Mouse (Mus musculus): ENCODE data around the gene Rasl11a. TPM values are rescaled to one million over a fixed set of nuclear protein-coding genes. Genes with fewer than 3 reads are reported as not detected.

The Rasl11a gene
- polyA plus RNA-seq (2016; fragmentation: Nextera tagmentation; extraction: Ambion mirVana) = 11.1 and 15.1 TPM in 2 replicates

DNA sequence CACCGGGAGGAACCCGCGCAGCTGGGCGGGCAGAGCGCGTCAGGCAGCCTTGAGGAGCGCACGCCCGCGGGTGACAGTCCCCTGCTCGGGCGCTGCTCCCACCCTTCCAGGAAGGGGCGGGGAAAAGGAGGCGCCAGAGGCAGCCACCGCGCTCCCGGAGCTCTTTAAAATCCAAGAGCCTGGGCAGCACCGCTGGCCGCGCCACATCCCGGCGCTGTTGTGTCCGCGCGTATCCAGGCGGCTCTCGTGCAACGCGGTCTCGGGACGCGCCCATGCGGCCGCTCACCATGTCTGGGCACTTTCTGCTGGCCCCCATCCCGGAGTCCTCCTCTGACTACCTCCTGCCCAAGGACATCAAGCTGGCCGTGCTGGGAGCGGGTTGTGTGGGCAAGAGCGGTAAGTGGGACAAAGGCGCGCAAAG, at the start of gene Rasl11a:
Gene Rasl11a (plus strand): TSS at position 127 of the 421 bp plus-strand sequence.
- no peaks in the 10 kb centered on the region for H3K9me3 ChIP-seq
- peak; percentile 93 for DNase-seq (ENCODE audit: low spot score)
- peaks cover 16% of the 10 kb centered on the region for H3K4me1 ChIP-seq
- H3K27me3 ChIP-seq (ENCODE audit: insufficient read depth, poor library complexity, severe bottlenecking) = no peaks in the 10 kb centered on the region
- WGBS = 1% methylated on average over 40 of the region's 40 CpGs
- H3K27ac ChIP-seq = peak within 1 kb of the TSS; percentile 88
- no peaks in the 10 kb centered on the region for H3K36me3 ChIP-seq
- peak within 1 kb of the TSS; percentile 83 for H3K4me3 ChIP-seq

DNA sequence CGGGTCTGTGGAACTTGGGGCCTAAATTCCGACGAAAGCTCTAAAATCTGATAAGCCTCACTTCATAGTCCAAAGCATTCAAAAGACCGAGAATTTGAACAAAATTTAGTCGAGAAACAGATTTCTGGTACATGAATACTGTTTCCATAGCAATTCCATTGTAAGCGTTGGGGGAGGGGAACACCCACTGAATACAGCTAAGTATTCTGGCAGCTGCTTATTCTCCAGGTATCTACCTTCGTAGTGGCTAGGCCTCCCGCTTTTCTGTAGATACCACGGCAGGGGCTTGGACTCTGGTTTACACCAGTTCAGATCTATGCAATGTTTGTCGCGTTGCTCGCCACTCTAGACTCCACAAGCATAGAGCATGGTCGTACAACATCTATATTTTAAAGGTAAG, 49.1 kb upstream of the Rasl11a start:
- Histone ChIP-seq H3K4me1 (peaks cover 34% of the 10 kb centered on the region), H3K27ac (no peak overlapping the region), H3K27me3 (ENCODE audit: insufficient read depth, poor library complexity, severe bottlenecking) (no peaks in the 10 kb centered on the region), H3K4me3 (no peak overlapping the region), H3K9me3 (no peaks in the 10 kb centered on the region), H3K36me3 (no peaks in the 10 kb centered on the region)
- WGBS = 71% methylated on average over 13 of the region's 13 CpGs
- DNase-seq (ENCODE audit: low spot score) = no peak

DNA sequence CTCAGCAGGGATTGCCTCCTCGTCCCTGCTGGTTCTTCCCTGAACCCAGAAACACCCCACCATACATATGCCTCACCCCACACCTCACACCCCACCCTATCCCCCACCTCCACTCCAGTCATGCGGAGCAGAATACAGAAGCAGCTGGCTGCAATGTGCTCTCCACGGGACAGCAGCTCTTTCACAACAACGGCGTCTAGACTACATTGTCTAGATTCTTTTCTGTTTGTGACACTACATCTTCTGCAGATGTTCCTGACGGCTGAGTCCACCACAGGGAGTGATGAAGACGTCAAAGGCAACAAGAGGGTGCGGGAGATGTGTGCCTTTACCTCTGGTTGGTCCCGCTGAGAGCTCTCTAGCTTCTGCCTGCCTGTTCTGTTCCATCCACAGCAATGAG, 46.8 kb upstream of the Rasl11a start:
- Histone ChIP-seq H3K27me3 (ENCODE audit: insufficient read depth, poor library complexity, severe bottlenecking) (no peaks in the 10 kb centered on the region), H3K4me3 (no peak overlapping the region), H3K9me3 (no peaks in the 10 kb centered on the region), H3K4me1 (peaks cover 14% of the 10 kb centered on the region), H3K27ac (no peak overlapping the region), H3K36me3 (no peaks in the 10 kb centered on the region)
- 59% methylated on average over 9 of the region's 9 CpGs for WGBS
- no peak for DNase-seq (ENCODE audit: low spot score)

DNA sequence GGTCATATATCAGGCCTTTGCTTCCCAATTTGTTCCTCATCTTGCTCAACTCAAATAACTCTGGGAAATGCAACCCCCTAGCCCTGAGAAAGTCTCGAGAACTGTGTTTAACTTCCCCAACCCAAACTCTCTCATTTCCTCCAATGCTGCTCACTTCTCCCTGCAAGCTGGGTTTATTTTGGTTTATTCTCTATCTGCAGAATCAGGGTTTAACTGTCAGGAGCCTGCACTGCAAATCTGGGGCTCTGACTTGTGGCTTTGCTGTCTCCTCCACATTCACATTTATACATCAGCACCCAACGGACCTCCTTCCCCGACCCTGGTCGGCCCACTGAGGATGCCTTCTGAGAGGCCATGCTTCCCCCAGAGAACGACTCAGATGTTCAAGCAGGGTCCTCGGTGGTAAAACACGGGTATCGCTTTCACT, 38.9 kb upstream of the Rasl11a start:
- Histone ChIP-seq H3K9me3 (no peaks in the 10 kb centered on the region), H3K27ac (no peak overlapping the region), H3K36me3 (no peaks in the 10 kb centered on the region), H3K4me1 (0 out of 2 replicates have a peak, but pooled peaks cover 5% of the 10 kb centered on the region), H3K4me3 (no peak overlapping the region), H3K27me3 (ENCODE audit: insufficient read depth, poor library complexity, severe bottlenecking) (no peaks in the 10 kb centered on the region)
- 80% methylated on average over 8 of the region's 8 CpGs for WGBS
- no peak for DNase-seq (ENCODE audit: low spot score)

DNA sequence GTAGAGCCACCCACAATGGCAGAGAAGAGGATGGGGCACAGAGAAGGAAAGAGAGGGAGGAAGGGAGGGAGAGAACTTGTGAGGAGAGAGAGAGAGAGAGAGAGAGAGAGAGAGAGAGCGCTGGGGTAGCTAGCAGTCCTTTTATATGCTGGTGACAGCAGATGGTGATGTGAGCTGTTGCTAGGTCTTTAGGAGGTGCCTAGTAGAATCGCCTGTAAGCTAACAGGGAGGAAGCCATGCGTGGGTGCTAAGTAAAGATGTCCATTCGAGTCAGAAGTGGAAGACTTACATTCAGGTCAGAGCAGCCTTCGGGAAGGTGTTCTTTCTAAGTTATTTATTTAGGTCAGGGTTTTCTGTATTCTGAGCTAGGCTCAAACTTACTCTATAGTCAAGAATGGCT, 34.9 kb upstream of the Rasl11a start:
- WGBS = 71% methylated on average over 5 of the region's 5 CpGs
- Histone ChIP-seq H3K4me1 (0 out of 2 replicates have a peak, but pooled peaks cover 5% of the 10 kb centered on the region), H3K36me3 (no peaks in the 10 kb centered on the region), H3K27ac (no peak overlapping the region), H3K9me3 (no peaks in the 10 kb centered on the region), H3K27me3 (ENCODE audit: insufficient read depth, poor library complexity, severe bottlenecking) (no peaks in the 10 kb centered on the region), H3K4me3 (no peak overlapping the region)
- no peak for DNase-seq (ENCODE audit: low spot score)

DNA sequence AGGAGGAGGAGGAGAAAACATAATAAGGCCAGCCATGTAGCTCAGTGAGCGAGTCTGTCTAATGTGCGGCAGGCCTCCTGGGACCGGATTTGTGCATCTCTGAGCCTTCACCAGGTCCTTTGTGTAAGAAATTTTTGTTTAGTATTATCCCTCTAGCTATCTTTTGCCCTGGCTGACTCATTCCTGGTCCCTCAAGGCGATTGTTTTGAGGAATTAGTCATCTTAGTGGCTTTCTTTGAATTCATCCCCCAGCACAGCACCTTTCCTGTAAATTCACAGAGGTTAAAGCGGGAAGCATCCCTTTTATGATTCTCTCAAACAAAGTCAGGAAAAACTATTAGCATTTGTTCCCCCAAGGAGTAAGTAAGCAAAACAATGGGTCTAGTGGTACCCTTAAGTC, 32.0 kb upstream of the Rasl11a start:
- Histone ChIP-seq H3K4me1 (no peaks in the 10 kb centered on the region), H3K27me3 (ENCODE audit: insufficient read depth, poor library complexity, severe bottlenecking) (no peaks in the 10 kb centered on the region), H3K27ac (no peak overlapping the region), H3K4me3 (no peak overlapping the region), H3K9me3 (no peaks in the 10 kb centered on the region), H3K36me3 (no peaks in the 10 kb centered on the region)
- WGBS = 85% methylated on average over 5 of the region's 5 CpGs
- DNase-seq (ENCODE audit: low spot score) = no peak

DNA sequence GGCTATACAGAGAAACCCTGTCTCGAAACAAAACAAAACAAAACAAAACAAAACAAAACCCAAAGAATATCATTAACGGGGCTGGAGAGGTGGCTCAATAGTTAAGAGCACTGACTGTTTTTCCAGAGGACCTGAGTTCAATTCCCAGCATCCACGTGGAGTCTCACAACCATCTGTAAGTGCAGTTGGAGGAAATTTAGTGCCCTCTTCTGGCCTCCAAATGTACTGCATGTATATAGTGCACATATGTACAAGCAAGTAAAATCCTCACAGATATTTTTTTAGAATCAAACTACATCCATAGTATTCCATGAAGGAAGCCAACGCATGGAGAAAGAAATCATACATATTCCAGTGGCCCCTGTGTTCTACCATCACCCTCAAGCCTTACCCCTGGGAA, 31.4 kb upstream of the Rasl11a start:
- no peaks in the 10 kb centered on the region for H3K27me3 ChIP-seq (ENCODE audit: insufficient read depth, poor library complexity, severe bottlenecking)
- no peak overlapping the region for H3K4me3 ChIP-seq
- no peak for DNase-seq (ENCODE audit: low spot score)
- 77% methylated on average over 4 of the region's 4 CpGs for WGBS
- H3K4me1 ChIP-seq = no peaks in the 10 kb centered on the region
- H3K27ac ChIP-seq = no peak overlapping the region
- no peaks in the 10 kb centered on the region for H3K36me3 ChIP-seq
- no peaks in the 10 kb centered on the region for H3K9me3 ChIP-seq

DNA sequence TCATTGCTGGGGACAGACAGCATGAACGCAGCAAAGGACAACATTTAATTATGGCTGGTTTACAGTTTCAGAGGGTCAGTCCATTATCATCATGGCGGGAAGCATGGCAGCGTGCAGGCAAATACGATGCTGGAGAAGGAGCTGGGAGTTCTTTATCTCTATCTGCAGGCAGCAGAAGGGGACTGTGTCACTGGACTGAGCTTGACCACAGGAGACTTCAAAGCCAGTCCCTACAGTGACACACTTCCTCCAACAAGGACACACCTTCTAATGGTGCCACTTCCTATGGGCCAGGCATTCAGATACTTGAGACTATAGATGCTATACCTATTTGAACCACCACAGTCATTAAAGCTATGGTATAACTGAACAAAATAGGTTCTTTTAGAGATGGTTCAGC, 29.5 kb upstream of the Rasl11a start:
- H3K4me3 ChIP-seq = no peak overlapping the region
- WGBS = 55% methylated on average over 4 of the region's 4 CpGs
- H3K36me3 ChIP-seq = no peaks in the 10 kb centered on the region

DNA sequence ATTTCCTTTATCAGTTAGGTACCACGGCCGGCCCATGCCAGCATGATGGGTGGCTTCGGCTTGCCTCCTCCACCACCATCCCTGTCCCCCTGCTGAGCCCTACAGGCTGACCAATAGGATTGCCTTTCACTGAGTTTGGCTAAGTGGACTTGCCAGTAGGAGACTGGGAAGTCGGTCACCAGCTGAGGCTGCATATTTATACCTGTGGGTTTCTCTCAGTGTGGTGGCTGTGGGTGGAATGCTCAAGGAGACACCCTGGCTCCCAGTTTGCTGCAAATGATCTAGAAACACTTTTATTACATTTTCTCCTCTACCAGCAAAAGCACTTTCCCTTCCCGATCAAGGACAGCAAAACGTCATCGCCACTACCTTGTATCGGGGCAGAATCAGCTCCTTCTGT, 27.3 kb upstream of the Rasl11a start:
- no peaks in the 10 kb centered on the region for H3K4me1 ChIP-seq
- no peak overlapping the region for H3K27ac ChIP-seq
- H3K36me3 ChIP-seq = no peaks in the 10 kb centered on the region
- DNase-seq (ENCODE audit: low spot score) = no peak
- no peaks in the 10 kb centered on the region for H3K9me3 ChIP-seq
- no peaks in the 10 kb centered on the region for H3K27me3 ChIP-seq (ENCODE audit: insufficient read depth, poor library complexity, severe bottlenecking)
- H3K4me3 ChIP-seq = no peak overlapping the region
- WGBS = 67% methylated on average over 8 of the region's 8 CpGs

More for the DNA sequence above, 29.5 kb upstream of the Rasl11a start:
- Histone ChIP-seq H3K9me3 (no peaks in the 10 kb centered on the region), H3K27ac (no peak overlapping the region), H3K4me1 (no peaks in the 10 kb centered on the region), H3K27me3 (ENCODE audit: insufficient read depth, poor library complexity, severe bottlenecking) (no peaks in the 10 kb centered on the region)
- DNase-seq (ENCODE audit: low spot score) = no peak

DNA sequence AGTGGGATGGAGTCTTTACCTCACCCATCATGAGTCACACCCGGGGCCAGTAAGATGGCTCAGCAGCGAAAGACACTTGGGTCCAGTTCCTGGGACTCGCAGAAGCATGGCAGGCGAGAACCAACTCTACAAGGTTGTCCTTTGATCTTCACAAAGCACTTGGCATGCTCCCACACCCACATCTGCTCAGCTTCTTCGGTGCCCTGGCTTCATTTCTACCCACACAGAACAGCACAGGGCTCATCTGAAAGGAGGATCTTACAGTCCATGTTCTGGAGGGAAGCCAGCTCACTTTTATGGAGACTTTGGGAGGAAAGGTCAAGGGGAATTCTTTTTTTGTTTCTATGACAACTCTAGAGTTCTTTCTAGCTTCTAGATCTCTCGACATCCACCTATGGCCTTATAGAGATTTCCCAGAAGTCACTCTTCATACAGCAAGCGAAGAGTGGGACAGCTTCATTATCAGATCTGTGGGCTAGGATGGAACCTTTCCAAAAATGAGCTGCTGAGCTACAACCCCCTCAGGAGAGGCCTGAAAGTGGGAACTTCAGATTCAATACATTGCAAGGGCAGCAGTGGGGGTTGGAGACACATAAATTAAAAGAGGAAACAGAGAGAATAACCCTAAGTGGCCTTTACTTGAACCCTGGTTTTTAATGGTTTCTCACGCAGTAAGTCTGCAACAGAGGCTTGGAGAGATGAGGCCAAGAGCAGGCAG, 25.8 kb upstream of the Rasl11a start:
- H3K9me3 ChIP-seq = no peaks in the 10 kb centered on the region
- no peaks in the 10 kb centered on the region; the same call in 1 of the 2 replicates for H3K4me1 ChIP-seq
- WGBS = 85% methylated on average over 8 of the region's 8 CpGs
- no peaks in the 10 kb centered on the region for H3K27me3 ChIP-seq (ENCODE audit: insufficient read depth, poor library complexity, severe bottlenecking)
- no peaks in the 10 kb centered on the region for H3K36me3 ChIP-seq
- no peak overlapping the region for H3K4me3 ChIP-seq
- no peak overlapping the region for H3K27ac ChIP-seq
- DNase-seq (ENCODE audit: low spot score) = no peak

DNA sequence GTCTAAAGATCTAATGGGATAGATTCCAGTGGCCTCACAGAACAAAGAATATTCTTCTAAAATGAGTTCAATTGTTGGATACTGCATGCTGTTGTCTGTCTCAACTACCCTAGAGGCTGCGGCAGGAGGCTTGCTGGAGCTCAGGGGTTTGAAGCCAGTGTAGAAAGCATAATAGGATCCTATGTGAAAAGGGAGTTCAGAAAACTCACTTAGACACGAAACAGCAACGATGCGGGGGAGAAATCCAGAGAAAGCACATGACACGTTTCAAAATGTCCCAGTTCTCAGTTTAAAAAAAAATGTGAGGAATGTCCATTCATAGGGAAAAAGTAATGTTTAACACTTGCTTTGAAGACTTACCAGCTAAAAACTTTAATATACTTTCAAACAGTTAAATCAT, 21.9 kb upstream of the Rasl11a start:
- DNase-seq (ENCODE audit: low spot score) = no peak
- Histone ChIP-seq H3K27ac (no peak overlapping the region), H3K4me1 (peaks cover 7% of the 10 kb centered on the region; the same call in 1 of the 2 replicates), H3K36me3 (no peaks in the 10 kb centered on the region), H3K9me3 (no peaks in the 10 kb centered on the region), H3K4me3 (no peak overlapping the region), H3K27me3 (ENCODE audit: insufficient read depth, poor library complexity, severe bottlenecking) (no peaks in the 10 kb centered on the region)
- WGBS = 88% methylated on average over 5 of the region's 5 CpGs

DNA sequence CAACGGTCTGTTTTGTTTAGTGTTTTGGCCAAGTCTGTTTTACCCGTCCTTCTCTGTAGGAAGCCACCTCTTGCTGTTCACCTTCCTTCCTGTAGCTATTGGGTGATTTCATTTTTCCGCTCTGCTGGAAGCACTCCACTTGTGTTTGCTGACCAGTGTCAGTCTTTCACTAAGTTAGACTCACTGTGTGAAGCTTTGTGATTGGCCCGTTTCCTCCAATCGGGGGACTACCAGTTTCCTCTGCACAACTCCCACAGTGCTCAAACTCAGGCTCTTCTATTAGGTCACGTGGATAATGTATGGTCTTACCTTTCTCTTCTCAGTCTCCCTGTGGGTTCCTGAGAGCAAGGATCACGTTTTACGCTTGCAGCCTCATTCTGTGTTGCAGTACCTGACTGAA, 15.3 kb upstream of the Rasl11a start:
- no peak for DNase-seq (ENCODE audit: low spot score)
- no peak overlapping the region for H3K27ac ChIP-seq

DNA sequence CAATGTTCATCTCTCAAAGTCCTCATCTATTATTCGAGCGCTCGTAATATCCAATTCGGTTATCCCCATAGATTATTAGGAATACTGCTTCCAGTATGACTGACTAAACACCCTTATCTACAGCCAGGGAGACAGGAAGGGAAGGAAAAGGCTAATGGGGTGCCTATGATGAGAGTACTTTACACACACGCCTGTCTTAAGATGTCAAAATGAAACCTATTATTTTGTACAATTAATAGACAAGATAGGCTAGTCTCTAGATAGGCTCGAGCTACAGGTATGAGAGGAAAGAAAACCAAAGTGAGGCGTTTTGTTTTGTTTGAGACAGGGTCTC, 12.5 kb upstream of the Rasl11a start:
- peaks cover 15% of the 10 kb centered on the region; the same call in 1 of the 2 replicates for H3K4me1 ChIP-seq
- 49% methylated on average over 7 of the region's 7 CpGs for WGBS
- H3K27me3 ChIP-seq (ENCODE audit: insufficient read depth, poor library complexity, severe bottlenecking) = no peaks in the 10 kb centered on the region
- peak overlapping the region; percentile 100 for H3K27ac ChIP-seq
- H3K4me3 ChIP-seq = peak overlapping the region; percentile 99
- DNase-seq (ENCODE audit: low spot score) = no peak
- H3K36me3 ChIP-seq = peaks cover 35% of the 10 kb centered on the region
- H3K9me3 ChIP-seq = no peaks in the 10 kb centered on the region

More for the DNA sequence above, 15.3 kb upstream of the Rasl11a start:
- peaks cover 6% of the 10 kb centered on the region for H3K36me3 ChIP-seq
- H3K4me1 ChIP-seq = peaks cover 18% of the 10 kb centered on the region; the same call in 1 of the 2 replicates
- H3K4me3 ChIP-seq = no peak overlapping the region
- H3K27me3 ChIP-seq (ENCODE audit: insufficient read depth, poor library complexity, severe bottlenecking) = no peaks in the 10 kb centered on the region
- WGBS = 47% methylated on average over 8 of the region's 8 CpGs
- H3K9me3 ChIP-seq = no peaks in the 10 kb centered on the region
